Mouse (Mus musculus): Measurements from ENCODE around the gene Fcrla.
A peak's percentile ranks its signal among the peaks of the same experiment; 100 is the strongest.

Gene Fcrla

GRCm38 (mm10) chr1:170928467-170928866, 1.1 kb upstream of the Fcrla start:
- peak; percentile 89 for DNase-seq

- no peak for DNase-seq
Measured at GRCm38 (mm10) chr1:170926941-170927340, 442 bp downstream of the Fcrla start.

- peak; percentile 96 for DNase-seq
Measured at GRCm38 (mm10) chr1:170924485-170924884, 2.9 kb downstream of the Fcrla start.

- DNase-seq: no peak
Measured at GRCm38 (mm10) chr1:170919308-170919707, 8.1 kb downstream of the Fcrla start.

- DNase-seq: peak; percentile 76
Measured at GRCm38 (mm10) chr1:170915657-170916056, 11.7 kb downstream of the Fcrla start.

- DNase-seq: peak; percentile 50
Measured at GRCm38 (mm10) chr1:170912891-170913615, 14.3 kb downstream of the Fcrla start, which contains the start of gene Fcrlb. Gene Fcrlb, minus strand, starts transcription at chr1:170912941.

- DNase-seq: peak; percentile 75
Measured at GRCm38 (mm10) chr1:170911907-170912660, 15.3 kb downstream of the Fcrla start.

- DNase-seq: peak; percentile 76
Measured at GRCm38 (mm10) chr1:170908341-170908740, 19.0 kb downstream of the Fcrla start.

GRCm38 (mm10) chr1:170907456-170908191, 19.8 kb downstream of the Fcrla start:
- DNase-seq: peak; percentile 87

- DNase-seq: peak; percentile 88
Measured at GRCm38 (mm10) chr1:170907111-170907455, 20.3 kb downstream of the Fcrla start.

GRCm38 (mm10) chr1:170903485-170903884, 23.9 kb downstream of the Fcrla start:
- peak; percentile 87 for DNase-seq

- DNase-seq: peak; percentile 94
Measured at GRCm38 (mm10) chr1:170901536-170902238, 25.7 kb downstream of the Fcrla start.

- peak; percentile 87 for DNase-seq
Measured at GRCm38 (mm10) chr1:170900799-170901467, 26.4 kb downstream of the Fcrla start.

GRCm38 (mm10) chr1:170898413-170899075, 28.8 kb downstream of the Fcrla start:
- DNase-seq: peak; percentile 96

- peak; percentile 51 for DNase-seq
Measured at GRCm38 (mm10) chr1:170896651-170897281, 30.6 kb downstream of the Fcrla start.

GRCm38 (mm10) chr1:170894603-170895602, 32.5 kb downstream of the Fcrla start:
- DNase-seq: peak; percentile 66

- DNase-seq: no peak
Measured at GRCm38 (mm10) chr1:170892279-170892678, 35.1 kb downstream of the Fcrla start.

- no peak for DNase-seq
Measured at GRCm38 (mm10) chr1:170891646-170892045, 35.7 kb downstream of the Fcrla start.

GRCm38 (mm10) chr1:170889310-170889709, 38.1 kb downstream of the Fcrla start:
- no peak for DNase-seq

GRCm38 (mm10) chr1:170886044-170886458, 41.3 kb downstream of the Fcrla start:
- no peak for DNase-seq

All from heart, adult 11 months (tissue).